Mouse (Mus musculus) stomach, postnatal 0 days (tissue): Measurements from ENCODE around the gene Mrnip. TPM values are rescaled to one million over a fixed set of nuclear protein-coding genes. Genes with fewer than 3 reads are reported as not detected.

Source experiments
- ATAC-seq: fragments of 200-750 bp; cut with Nextera tagmentation; 2 replicates; pipeline ENCODE4 v1.8.0; 2017; ENCODE audit not compliant: low FRiP score, low TSS enrichment
- DNase-seq: peaks from one replicate; pipeline ENCODE4 v3.0.0-alpha.2; 2016; ENCODE audit warnings: low spot score
- H3K27ac ChIP-seq: fragments of 300-500 bp; sonication (generic); replicated peaks from 2 replicates; pipeline ENCODE4 v1.5.1; 2014; ENCODE audit warnings: mild to moderate bottlenecking, control low read depth
- H3K27me3 ChIP-seq: fragments of 300-500 bp; sonication (generic); 2 replicates; pipeline ENCODE4 v1.6.1; 2014; ENCODE audit warnings: low read length; ENCODE audit not compliant: control insufficient read depth, insufficient read depth
- H3K36me3 ChIP-seq: fragments of 300-500 bp; sonication (generic); 2 replicates; pipeline ENCODE4 v1.6.1; 2014; ENCODE audit warnings: low read length, mixed read lengths; ENCODE audit not compliant: control insufficient read depth, insufficient read depth
- H3K4me1 ChIP-seq: fragments of 300-500 bp; sonication (generic); replicated peaks from 2 replicates; pipeline ENCODE4 v1.6.1; 2014; ENCODE audit warnings: antibody characterized with exemption; ENCODE audit not compliant: control insufficient read depth, insufficient read depth
- H3K4me2 ChIP-seq: fragments of 300-500 bp; sonication (generic); replicated peaks from 2 replicates; pipeline ENCODE4 v1.6.1; 2014; ENCODE audit warnings: low read depth, mild to moderate bottlenecking, control low read depth, moderate library complexity
- H3K4me3 ChIP-seq: fragments of 300-500 bp; sonication (generic); 2 replicates; pipeline ENCODE4 v1.5.1; 2014; ENCODE audit warnings: low read depth, low read length, control low read depth
- H3K9ac ChIP-seq: fragments of 300-500 bp; sonication (generic); 2 replicates; pipeline ENCODE4 v1.6.1; 2014; ENCODE audit warnings: mild to moderate bottlenecking, low read length, control low read depth, mixed read lengths
- H3K9me3 ChIP-seq: fragments of 300-500 bp; sonication (generic); 2 replicates; pipeline ENCODE4 v1.6.1; 2016; ENCODE audit warnings: low read length; ENCODE audit not compliant: control insufficient read depth
- CTCF ChIP-seq: IDR thresholded peaks from 2 replicates; pipeline ENCODE4 v1.5.1; 2016; ENCODE audit warnings: antibody characterized with exemption, low read depth, mild to moderate bottlenecking, moderate library complexity
- EP300 ChIP-seq: optimal IDR thresholded peaks from 2 replicates; pipeline ENCODE3; 2016; ENCODE audit warnings: antibody characterized with exemption
- WGBS: fragments of 180-500 bp; shearing (Covaris S2); extraction: QIAGEN DNeasy Blood & Tissue Kit; methylation state at CpG from one replicate; pipeline ENCODE4 v1.1.7; 2014; 5-methylcytosine and 5-hydroxymethylcytosine counted together
- polyA plus RNA-seq: library from polyadenylated mRNA; unstranded; fragments of >200 nt; fragmentation: Nextera tagmentation; extraction: Ambion mirVana; gene quantifications from 2 replicates; pipeline ENCODE4 v1.2.1, GENCODE M21; 2015

Gene Mrnip
- polyA plus RNA-seq, 1 experiment from 2014 or later: 6.1 TPM

GRCm38 (mm10) chr11:50233993-50234392 lies 59.7 kb downstream of the Mrnip start:
- no peak for ATAC-seq
- Histone ChIP-seq H3K9ac (no peak overlapping the region), H3K27me3 (no peaks in the 10 kb centered on the region), H3K36me3 (peaks cover 14% of the 10 kb centered on the region), H3K4me3 (no peak overlapping the region), H3K27ac (no peak overlapping the region), H3K4me2 (no peak overlapping the region), H3K9me3 (no peaks in the 10 kb centered on the region), H3K4me1 (peaks cover 9% of the 10 kb centered on the region; the same call in 1 of the 2 replicates)
- TF ChIP-seq CTCF (peak; percentile 53), EP300 (no peak)
- 84% methylated on average over 11 of the region's 11 CpGs for WGBS
- DNase-seq: no peak

GRCm38 (mm10) chr11:50234606-50235005 lies 60.4 kb downstream of the Mrnip start:
- WGBS: 96% methylated on average over 25 of the region's 25 CpGs
- Histone ChIP-seq H3K4me2 (no peak overlapping the region), H3K9ac (no peak overlapping the region), H3K36me3 (peaks cover 14% of the 10 kb centered on the region), H3K27ac (no peak overlapping the region), H3K4me1 (peaks cover 5% of the 10 kb centered on the region; the same call in 1 of the 2 replicates), H3K27me3 (no peaks in the 10 kb centered on the region), H3K4me3 (no peak overlapping the region), H3K9me3 (no peaks in the 10 kb centered on the region)
- ATAC-seq: no peak
- TF ChIP-seq EP300: no peak
- TF ChIP-seq CTCF: no peak
- DNase-seq: no peak

GRCm38 (mm10) chr11:50236540-50236936 lies 62.3 kb downstream of the Mrnip start:
- WGBS: 1% methylated on average over 27 of the region's 27 CpGs
- Histone ChIP-seq H3K36me3 (peaks cover 14% of the 10 kb centered on the region), H3K4me3 (peak overlapping the region; percentile 63), H3K4me2 (peak overlapping the region; percentile 97), H3K4me1 (0 out of 2 replicates have a peak, but pooled peaks cover 4% of the 10 kb centered on the region), H3K27ac (no peak overlapping the region; the same call in 1 of the 2 replicates), H3K9me3 (no peaks in the 10 kb centered on the region), H3K9ac (peak overlapping the region; percentile 60), H3K27me3 (no peaks in the 10 kb centered on the region)
- DNase-seq (peak; percentile 97), ATAC-seq (peak; percentile 89)
- TF ChIP-seq EP300 (no peak), CTCF (peak; percentile 67)

- TF ChIP-seq CTCF (no peak), EP300 (no peak)
- 3% methylated on average over 64 of the region's 66 CpGs for WGBS
- DNase-seq (peak; percentile 63), ATAC-seq (peak; percentile 36)
- H3K9ac ChIP-seq: peak overlapping the region; percentile 60
- no peaks in the 10 kb centered on the region for H3K9me3 ChIP-seq
- 0 out of 2 replicates have a peak, but pooled peaks cover 4% of the 10 kb centered on the region for H3K4me1 ChIP-seq
- H3K36me3 ChIP-seq: peaks cover 12% of the 10 kb centered on the region
- H3K4me2 ChIP-seq: peak overlapping the region; percentile 97
- peak overlapping the region; percentile 63 for H3K4me3 ChIP-seq
- no peak overlapping the region; the same call in 1 of the 2 replicates for H3K27ac ChIP-seq
- no peaks in the 10 kb centered on the region for H3K27me3 ChIP-seq
Observed at GRCm38 (mm10) chr11:50236937-50237835, 62.9 kb downstream of the Mrnip start.

GRCm38 (mm10) chr11:50238324-50238723 lies 64.1 kb downstream of the Mrnip start, which contains the start of gene Ltc4s:
Gene Ltc4s, minus strand, starts transcription at chr11:50238616.
- peak; percentile 63 for ATAC-seq
- peaks cover 6% of the 10 kb centered on the region for H3K36me3 ChIP-seq
- 0 out of 2 replicates have a peak, but pooled peaks cover 4% of the 10 kb centered on the region for H3K4me1 ChIP-seq
- H3K4me3 ChIP-seq: peak within 1 kb of the TSS; percentile 63; the same call in 1 of the 2 replicates
- no peaks in the 10 kb centered on the region for H3K9me3 ChIP-seq
- peak within 1 kb of the TSS; percentile 24; the same call in 1 of the 2 replicates for H3K27ac ChIP-seq
- H3K4me2 ChIP-seq: peak within 1 kb of the TSS; percentile 97
- TF ChIP-seq CTCF (no peak), EP300 (no peak)
- DNase-seq: peak; percentile 74
- no peaks in the 10 kb centered on the region for H3K27me3 ChIP-seq
- no peak within 1 kb of the TSS for H3K9ac ChIP-seq
- WGBS: 47% methylated on average over 10 of the region's 10 CpGs
